Mouse (Mus musculus): ENCODE results near the gene Tbc1d14.

- no peak for TF ChIP-seq CTCF (IDR thresholded peaks at IDR 0.05; ENCODE audit: insufficient read depth, low read depth, low read length)
- no peak for TF ChIP-seq POLR2A (IDR thresholded peaks at IDR 0.05; ENCODE audit: insufficient read depth, low read depth, low read length)
Measured at GRCm38 (mm10) chr5:36540928-36541327, 52.1 kb downstream of the Tbc1d14 start.

All from olfactory bulb, adult 2 months (tissue).